Mouse (Mus musculus) liver, embryonic 11.5 days (tissue): ENCODE measurements at regions not wholly inside any gene's neighbourhood (a gene's known extent, or its start where the extent isn't known, plus 50 kb on each side); places are given as distances from the start of the nearest gene placed in this dataset.
A peak's percentile ranks its signal among the peaks of the same experiment; 100 is the strongest.

Experiments used
- ATAC-seq: fragments of 200-750 bp; cut with Nextera tagmentation; replicated peaks from 2 replicates; pipeline ENCODE4 v1.8.0; 2017; ENCODE audit warnings: moderate number of reproducible peaks, mild to moderate bottlenecking, moderate TSS enrichment, moderate library complexity; ENCODE audit not compliant: low FRiP score
- DNase-seq: peaks from one replicate; pipeline ENCODE4 v3.0.0-alpha.2; 2017; ENCODE audit warnings: low spot score
- H3K27ac ChIP-seq: fragments of 300-500 bp; sonication (generic); 2 replicates; pipeline ENCODE4 v1.5.1; 2014; ENCODE audit warnings: mild to moderate bottlenecking, low read depth, low read length, control low read depth
- H3K27me3 ChIP-seq: fragments of 300-500 bp; sonication (generic); replicated peaks from 2 replicates; pipeline ENCODE4 v1.6.1; 2014; ENCODE audit warnings: low read length, mixed read lengths; ENCODE audit not compliant: control insufficient read depth, insufficient read depth
- H3K36me3 ChIP-seq: fragments of 300-500 bp; sonication (generic); 2 replicates; pipeline ENCODE4 v1.6.1; 2014; ENCODE audit warnings: mild to moderate bottlenecking, low read length, moderate library complexity, mixed read lengths; ENCODE audit not compliant: control insufficient read depth, insufficient read depth
- H3K4me1 ChIP-seq: fragments of 300-500 bp; sonication (generic); replicated peaks from 2 replicates; pipeline ENCODE4 v1.6.1; 2014; ENCODE audit warnings: low read length, mixed read lengths; ENCODE audit not compliant: control insufficient read depth, insufficient read depth
- H3K4me2 ChIP-seq: fragments of 300-500 bp; sonication (generic); 2 replicates; pipeline ENCODE4 v1.6.1; 2014; ENCODE audit warnings: mild to moderate bottlenecking, control low read depth, moderate library complexity
- H3K4me3 ChIP-seq: fragments of 300-500 bp; sonication (generic); 2 replicates; pipeline ENCODE4 v1.5.1; 2014; ENCODE audit warnings: low read depth, low read length, control low read depth
- H3K9ac ChIP-seq: fragments of 300-500 bp; sonication (generic); 2 replicates; pipeline ENCODE4 v1.6.1; 2014; ENCODE audit warnings: low read depth, low read length, control low read depth
- H3K9me3 ChIP-seq: fragments of 300-500 bp; sonication (generic); 2 replicates; pipeline ENCODE4 v1.6.1; 2016; ENCODE audit warnings: low read length, inconsistent platforms, mixed read lengths; ENCODE audit not compliant: control insufficient read depth
- WGBS: fragments of 180-500 bp; shearing (Covaris S2); extraction: QIAGEN DNeasy Blood & Tissue Kit; methylation state at CpG from one replicate; pipeline ENCODE4 v1.1.7; 2014; 5-methylcytosine and 5-hydroxymethylcytosine counted together

GRCm38 (mm10) chrX:99567367-99568164, 96.5 kb upstream of the Pja1 start:
- WGBS = 27% methylated on average over 27 of the region's 28 CpGs
- Histone ChIP-seq H3K4me1 (no peaks in the 10 kb centered on the region), H3K4me3 (no peak overlapping the region), H3K27me3 (peaks cover 58% of the 10 kb centered on the region), H3K9ac (no peak overlapping the region), H3K36me3 (no peaks in the 10 kb centered on the region), H3K9me3 (no peaks in the 10 kb centered on the region), H3K4me2 (peak overlapping the region; percentile 27; the same call in 1 of the 2 replicates), H3K27ac (no peak overlapping the region)
- DNase-seq (no peak), ATAC-seq (no peak)

- no peak overlapping the region for H3K4me2 ChIP-seq
- no peaks in the 10 kb centered on the region for H3K4me1 ChIP-seq
- H3K9ac ChIP-seq = no peak overlapping the region
- 78% methylated on average over 8 of the region's 8 CpGs for WGBS
- H3K4me3 ChIP-seq = no peak overlapping the region
- no peak for ATAC-seq
- no peak for DNase-seq
- H3K9me3 ChIP-seq = no peaks in the 10 kb centered on the region
- H3K36me3 ChIP-seq = no peaks in the 10 kb centered on the region
- peaks cover 47% of the 10 kb centered on the region for H3K27me3 ChIP-seq
- H3K27ac ChIP-seq = no peak overlapping the region
Measured at GRCm38 (mm10) chrX:99561995-99562394, 90.9 kb upstream of the Pja1 start.

- H3K4me2 ChIP-seq = no peak overlapping the region
- no peaks in the 10 kb centered on the region for H3K36me3 ChIP-seq
- H3K9me3 ChIP-seq = no peaks in the 10 kb centered on the region
- H3K27me3 ChIP-seq = peaks cover 35% of the 10 kb centered on the region
- 64% methylated on average over 1 of the region's 2 CpGs for WGBS
- DNase-seq (no peak), ATAC-seq (no peak)
- no peak overlapping the region for H3K9ac ChIP-seq
- no peak overlapping the region for H3K27ac ChIP-seq
- no peaks in the 10 kb centered on the region for H3K4me1 ChIP-seq
- H3K4me3 ChIP-seq = no peak overlapping the region
Measured at GRCm38 (mm10) chrX:99560699-99561098, 89.6 kb upstream of the Pja1 start.

- Histone ChIP-seq H3K9me3 (no peaks in the 10 kb centered on the region), H3K36me3 (no peaks in the 10 kb centered on the region), H3K9ac (no peak overlapping the region), H3K4me2 (no peak overlapping the region), H3K4me1 (peaks cover 3% of the 10 kb centered on the region; the same call in 1 of the 2 replicates), H3K27ac (no peak overlapping the region), H3K4me3 (no peak overlapping the region), H3K27me3 (peaks cover 36% of the 10 kb centered on the region)
- 52% methylated on average over 8 of the region's 8 CpGs for WGBS
- ATAC-seq = no peak
- DNase-seq = no peak
Measured at GRCm38 (mm10) chrX:99556876-99557354, 85.8 kb upstream of the Pja1 start.

- peaks cover 3% of the 10 kb centered on the region for H3K4me1 ChIP-seq
- no peak overlapping the region for H3K4me3 ChIP-seq
- no peak for ATAC-seq
- no peak overlapping the region for H3K27ac ChIP-seq
- 43% methylated on average over 13 of the region's 13 CpGs for WGBS
- DNase-seq = no peak
- H3K9me3 ChIP-seq = no peaks in the 10 kb centered on the region
- H3K4me2 ChIP-seq = no peak overlapping the region
- peaks cover 35% of the 10 kb centered on the region for H3K27me3 ChIP-seq
- H3K36me3 ChIP-seq = no peaks in the 10 kb centered on the region
- H3K9ac ChIP-seq = no peak overlapping the region
Measured at GRCm38 (mm10) chrX:99555976-99556781, 85.1 kb upstream of the Pja1 start.

- peaks cover 29% of the 10 kb centered on the region for H3K27me3 ChIP-seq
- DNase-seq (no peak), ATAC-seq (peak; percentile 47; the same call in 1 of the 2 replicates)
- no peak overlapping the region for H3K9ac ChIP-seq
- no peaks in the 10 kb centered on the region for H3K36me3 ChIP-seq
- H3K4me3 ChIP-seq = no peak overlapping the region
- no peaks in the 10 kb centered on the region for H3K9me3 ChIP-seq
- peaks cover 5% of the 10 kb centered on the region for H3K4me1 ChIP-seq
- 48% methylated on average over 2 of the region's 2 CpGs for WGBS
- H3K4me2 ChIP-seq = no peak overlapping the region; the same call in 1 of the 2 replicates
- H3K27ac ChIP-seq = no peak overlapping the region
Measured at GRCm38 (mm10) chrX:99552778-99553177, 81.7 kb upstream of the Pja1 start.

- no peak overlapping the region for H3K9ac ChIP-seq
- no peak overlapping the region for H3K4me3 ChIP-seq
- DNase-seq (peak; percentile 38), ATAC-seq (peak; percentile 68)
- WGBS = 38% methylated on average over 7 of the region's 7 CpGs
- no peak overlapping the region for H3K27ac ChIP-seq
- H3K9me3 ChIP-seq = no peaks in the 10 kb centered on the region
- no peaks in the 10 kb centered on the region for H3K36me3 ChIP-seq
- H3K27me3 ChIP-seq = peaks cover 26% of the 10 kb centered on the region; the same call in 1 of the 2 replicates
- H3K4me2 ChIP-seq = no peak overlapping the region
- H3K4me1 ChIP-seq = peaks cover 5% of the 10 kb centered on the region
Measured at GRCm38 (mm10) chrX:99550057-99550760, 79.1 kb upstream of the Pja1 start.

GRCm38 (mm10) chrX:99548284-99549019, 77.4 kb upstream of the Pja1 start:
- ATAC-seq (no peak), DNase-seq (no peak)
- H3K9me3 ChIP-seq = no peaks in the 10 kb centered on the region
- no peak overlapping the region for H3K9ac ChIP-seq
- no peak overlapping the region for H3K4me2 ChIP-seq
- no peaks in the 10 kb centered on the region for H3K36me3 ChIP-seq
- 67% methylated on average over 4 of the region's 4 CpGs for WGBS
- H3K27ac ChIP-seq = no peak overlapping the region
- H3K4me3 ChIP-seq = no peak overlapping the region
- H3K4me1 ChIP-seq = peaks cover 5% of the 10 kb centered on the region
- peaks cover 23% of the 10 kb centered on the region; the same call in 1 of the 2 replicates for H3K27me3 ChIP-seq
